Mouse (Mus musculus) layer of hippocampus, postnatal 25 days (tissue): ENCODE results near the gene Klri2. TPM values are rescaled to one million over a fixed set of nuclear protein-coding genes. Genes with fewer than 3 reads are reported as not detected.
"Not testable (repeated sequence)": the region's sequence is repeated elsewhere in the genome, so short reads cannot be mapped to it uniquely, and the experiment has no call there.

Experiments used
- DNase-seq, 2 experiments: peaks; one replicate each; pipeline ENCODE4 v3.0.0; 2022; ENCODE audit warnings: mixed read lengths in 2 of 2, low spot score in 1 of 2; ENCODE audit errors: extremely low spot score in 1 of 2
- microRNA-seq, 2 experiments: library from miRNA; unstranded; fragments of <30 nt; microRNA quantifications; one replicate each; pipeline ENCODE4 v1.2.0; 2021
- total RNA-seq, 2 experiments: library from RNA; stranded (reverse); gene quantifications; 2 replicates each; pipeline ENCODE4 v1.2.3; 2021

Gene Klri2
- not detected for total RNA-seq

DNA sequence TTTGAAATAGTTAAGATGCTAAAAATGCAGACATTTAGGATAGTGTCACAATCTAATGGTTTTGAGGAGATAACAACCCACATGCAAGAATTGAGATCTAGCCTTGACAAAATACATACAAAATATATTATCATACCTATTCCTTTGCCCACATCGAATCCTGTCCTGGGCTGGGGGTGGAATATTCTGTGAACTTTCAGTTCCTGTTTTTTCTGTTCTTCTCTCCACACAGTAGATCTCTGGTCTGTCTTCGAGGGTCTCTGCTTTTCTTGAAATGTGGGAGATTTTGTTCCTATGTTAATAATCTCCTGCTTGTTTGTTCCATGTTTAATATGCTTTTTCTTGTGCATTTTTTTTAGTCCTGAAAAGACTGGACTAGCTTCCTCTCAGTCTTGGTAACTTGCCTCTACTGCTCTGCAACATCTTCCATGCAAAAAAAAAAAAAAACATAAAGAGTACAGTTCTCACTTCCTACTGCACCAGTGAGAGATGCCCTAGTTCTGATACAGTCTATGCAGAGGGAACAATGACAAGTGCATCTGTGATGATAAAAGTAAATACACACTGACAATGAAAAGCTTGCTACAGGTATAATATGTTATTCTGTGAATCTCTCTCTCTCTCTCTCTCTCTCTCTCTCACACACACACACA is at the start of gene Klri2:
Gene Klri2, minus strand, starts transcription at position 416 of the 653 bp plus-strand sequence.
- DNase-seq, result no peak

DNA sequence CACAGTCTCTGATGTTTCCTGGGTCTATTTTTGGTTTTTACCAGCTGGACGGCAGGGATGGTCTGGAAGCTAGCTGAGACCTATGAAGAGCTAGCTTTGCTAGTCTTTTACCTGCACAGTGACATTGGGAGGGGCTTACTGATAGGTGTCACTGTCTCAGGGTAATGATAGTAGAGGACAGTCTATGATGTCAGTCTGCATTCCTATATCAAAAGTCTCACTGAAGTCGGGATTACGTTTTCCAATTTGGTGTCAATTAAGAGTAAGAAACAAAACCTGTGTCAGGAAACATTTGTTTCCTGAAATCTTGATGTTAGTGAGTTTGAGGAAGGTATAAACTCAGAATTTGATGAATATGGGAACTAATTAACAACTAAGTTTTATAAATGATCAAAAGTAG is 43.9 kb upstream of the Klri2 start, which contains the start of gene Gm156:
Gene Gm156, minus strand, starts transcription at position 101 of the 400 bp plus-strand sequence.
- DNase-seq, result not testable (repeated sequence)

DNA sequence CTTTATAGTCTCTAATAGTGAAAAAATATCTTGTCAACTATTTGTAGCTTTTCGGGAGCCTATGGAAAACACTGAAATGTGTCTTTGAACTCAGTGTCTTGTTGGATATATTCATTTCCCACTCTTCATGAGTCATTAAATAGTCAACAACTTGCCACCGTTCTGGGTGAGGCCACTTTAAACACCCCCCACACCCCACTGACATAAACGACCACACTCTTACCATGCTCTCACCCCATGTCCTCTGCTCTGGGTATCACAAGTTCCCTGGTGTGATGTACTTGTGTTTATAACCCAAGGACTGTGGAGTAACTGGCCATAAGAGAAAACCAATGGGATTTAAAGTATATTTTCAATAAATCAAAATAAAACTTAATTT is 7.4 kb upstream of the Klri2 start:
- DNase-seq, result no peak

DNA sequence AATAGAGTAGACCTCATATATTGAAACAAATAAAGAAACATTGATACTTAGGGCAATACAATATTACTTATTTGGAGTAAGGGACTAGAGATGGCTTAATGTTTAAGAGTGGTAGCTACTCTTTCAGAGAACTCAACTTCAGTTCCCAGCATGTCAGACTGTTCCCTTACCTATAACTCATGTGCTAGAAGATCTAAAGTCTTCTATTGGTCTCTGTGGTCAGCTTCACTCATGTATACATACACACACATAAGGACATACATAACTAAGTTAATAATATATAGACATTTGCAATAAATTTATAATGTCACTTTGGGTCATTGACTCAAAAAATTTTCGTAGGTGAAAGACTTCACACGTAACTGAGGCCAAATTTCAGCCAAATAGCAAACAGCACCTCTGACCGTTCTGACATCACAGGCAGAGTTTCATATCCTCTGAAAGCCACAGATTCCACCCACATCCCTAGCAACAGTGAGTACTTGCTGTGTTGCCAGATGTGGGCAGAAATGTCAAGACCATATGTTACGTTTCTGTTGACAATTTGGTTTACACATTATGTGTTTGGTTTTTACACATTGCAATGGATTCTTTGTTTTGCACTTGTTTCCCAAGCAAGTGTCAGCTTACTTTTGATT is 6.9 kb upstream of the Klri2 start:
- no peak for DNase-seq

DNA sequence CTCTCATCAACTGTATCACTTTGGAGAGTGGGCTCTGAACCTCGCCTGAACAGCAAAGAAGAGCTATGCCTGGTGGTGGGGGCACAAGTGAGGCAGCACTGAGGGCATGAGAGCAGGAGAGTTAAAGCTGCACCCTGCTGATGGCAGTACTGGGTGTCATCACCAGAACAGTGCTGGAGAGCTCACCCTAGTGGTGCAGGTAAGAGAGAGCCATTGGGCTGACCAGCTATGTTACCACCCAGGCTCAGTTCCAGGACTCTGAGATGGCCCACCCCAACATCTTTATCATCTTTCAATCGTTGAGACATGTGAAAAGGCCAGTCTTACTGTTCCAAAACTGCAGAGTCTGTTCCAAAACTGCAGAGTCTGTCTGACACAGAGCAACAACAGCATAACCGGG is 5.9 kb upstream of the Klri2 start:
- no peak for DNase-seq

DNA sequence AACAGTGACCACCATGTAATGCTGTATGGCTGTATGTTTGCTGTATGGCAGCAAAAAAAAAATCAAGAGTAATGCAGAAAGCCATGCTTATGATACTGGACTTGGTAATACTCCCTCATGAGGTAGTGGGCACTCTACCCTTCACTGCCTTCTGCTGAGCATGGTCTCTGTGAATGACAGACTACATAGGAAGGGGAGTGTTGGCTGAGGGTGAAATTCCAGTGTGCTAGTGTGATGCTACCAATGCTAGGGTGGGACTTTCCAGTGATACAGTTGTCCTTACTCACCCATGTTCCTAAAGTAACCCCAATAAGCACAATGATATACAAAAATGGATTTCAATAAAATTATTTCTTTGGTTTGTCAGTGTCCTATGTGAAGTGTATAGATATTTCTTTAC is 3.9 kb downstream of the Klri2 start:
- DNase-seq, result no peak

DNA sequence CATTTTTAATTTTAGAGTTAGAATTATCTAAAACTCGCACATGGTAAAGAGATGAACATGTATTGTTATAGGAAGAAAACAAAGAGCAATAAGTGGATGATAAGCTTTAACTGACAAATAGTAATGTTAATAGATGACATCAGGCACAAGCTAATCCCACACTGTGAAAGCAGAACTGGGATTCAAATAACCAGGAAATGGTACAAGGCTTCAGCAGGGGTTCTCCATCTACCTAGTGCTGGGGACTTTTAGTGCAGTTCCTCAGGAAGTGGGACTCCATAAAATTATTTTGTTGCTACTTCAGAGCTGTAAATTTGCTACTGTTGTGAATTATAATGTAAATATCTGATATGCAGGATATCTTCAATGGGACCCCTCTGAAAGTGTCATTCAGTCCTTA is 13.0 kb downstream of the Klri2 start:
- DNase-seq, result no peak

DNA sequence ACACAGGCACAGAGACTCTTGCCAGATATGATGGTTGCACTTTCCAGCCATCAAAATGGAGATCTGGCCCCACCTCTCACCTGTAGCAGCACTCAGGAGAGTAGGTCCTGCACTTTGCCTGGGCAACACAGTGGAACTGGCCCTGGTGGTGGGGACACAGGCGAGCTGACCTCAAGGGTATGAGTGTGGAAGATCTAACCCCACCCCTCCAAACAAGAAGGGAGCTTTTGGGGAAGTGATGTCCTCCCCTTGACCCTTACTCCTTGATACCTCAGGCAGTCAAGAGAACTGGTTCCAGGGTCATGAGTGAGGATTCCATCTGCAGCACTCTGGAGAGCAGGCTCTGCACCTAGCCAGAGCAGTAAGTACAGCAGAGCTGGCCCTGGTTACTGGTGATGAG is 18.9 kb downstream of the Klri2 start:
- no peak for DNase-seq

DNA sequence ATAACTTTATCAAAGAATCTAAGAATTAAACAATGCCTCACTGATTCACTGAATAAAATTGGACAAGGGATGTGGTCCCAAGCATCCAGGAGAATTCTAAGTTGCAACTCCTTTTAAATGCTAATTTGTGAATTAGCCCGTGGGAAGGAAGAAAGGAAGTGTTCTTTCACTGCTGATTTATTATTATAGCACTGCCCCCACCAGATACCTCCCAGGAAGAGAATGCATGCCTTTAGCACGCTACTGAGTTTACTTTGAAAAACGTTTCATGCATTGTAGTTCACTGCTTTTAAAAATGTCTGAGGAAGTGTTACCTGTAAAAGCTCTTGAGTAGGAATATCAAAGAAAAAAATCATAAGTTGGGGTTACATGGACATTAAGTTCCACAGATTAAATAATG is 19.8 kb downstream of the Klri2 start:
- DNase-seq, result no peak

DNA sequence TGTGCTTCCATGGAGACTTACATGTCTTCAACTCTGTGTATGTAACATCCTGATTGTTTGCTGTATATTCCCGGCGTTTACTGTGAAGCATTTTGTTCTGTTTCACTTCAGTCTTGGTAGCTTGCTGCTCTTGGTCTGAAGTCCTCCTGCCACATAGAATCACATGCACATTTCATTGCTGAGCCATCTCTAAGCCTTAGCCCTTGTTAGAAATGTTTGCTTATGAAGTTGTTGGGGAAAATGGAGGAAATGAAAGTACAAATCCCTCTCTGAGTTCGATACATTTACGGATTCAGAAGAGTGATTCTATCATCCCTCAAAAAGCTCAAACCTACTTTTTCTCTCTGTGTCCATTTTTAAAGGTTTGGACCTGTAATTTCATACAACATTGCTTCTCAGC is 23.3 kb downstream of the Klri2 start, which contains the start of gene Klri1:
Gene Klri1, minus strand, starts transcription at position 101 of the 400 bp plus-strand sequence.
- DNase-seq, result no peak

DNA sequence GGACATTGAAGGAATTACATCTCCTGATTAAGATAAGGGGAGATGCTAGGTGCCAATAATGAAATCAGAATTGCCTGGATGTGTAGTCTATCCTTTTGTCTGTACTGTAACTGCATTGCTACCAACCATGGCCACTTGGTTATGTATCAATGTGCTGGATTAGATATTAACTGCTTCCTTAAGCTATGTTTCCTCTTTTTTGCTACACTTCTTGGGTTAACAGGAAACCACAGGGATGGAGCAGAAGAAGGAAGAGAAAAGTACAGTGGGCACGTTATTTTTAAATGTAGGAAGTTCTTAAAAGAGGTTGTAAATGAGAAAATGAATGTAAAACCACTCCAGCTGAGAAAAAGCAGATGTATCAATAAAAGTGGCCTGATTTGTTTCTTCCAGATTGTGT is 26.7 kb downstream of the Klri2 start:
- no peak for DNase-seq

DNA sequence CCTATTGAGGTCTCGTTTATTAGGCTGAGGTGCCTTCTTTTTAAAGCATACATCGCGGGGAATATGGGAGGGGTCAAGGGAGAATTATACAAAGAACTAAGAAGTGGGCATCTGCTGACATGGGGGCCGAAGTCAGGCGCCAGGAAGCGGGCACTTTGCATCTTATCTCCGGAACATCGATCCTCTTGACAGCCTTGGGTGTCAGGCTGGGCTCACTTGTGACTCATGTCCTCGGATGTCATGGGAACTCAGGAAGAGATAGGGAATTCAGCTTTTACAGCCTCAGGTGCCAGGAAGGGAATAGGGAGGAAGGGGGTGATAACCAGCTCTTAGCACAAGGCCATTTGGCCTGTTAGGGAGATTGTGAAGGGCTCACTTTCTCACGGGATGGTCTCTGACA is 48.8 kb downstream of the Klri2 start:
- not testable (repeated sequence) for DNase-seq

DNA sequence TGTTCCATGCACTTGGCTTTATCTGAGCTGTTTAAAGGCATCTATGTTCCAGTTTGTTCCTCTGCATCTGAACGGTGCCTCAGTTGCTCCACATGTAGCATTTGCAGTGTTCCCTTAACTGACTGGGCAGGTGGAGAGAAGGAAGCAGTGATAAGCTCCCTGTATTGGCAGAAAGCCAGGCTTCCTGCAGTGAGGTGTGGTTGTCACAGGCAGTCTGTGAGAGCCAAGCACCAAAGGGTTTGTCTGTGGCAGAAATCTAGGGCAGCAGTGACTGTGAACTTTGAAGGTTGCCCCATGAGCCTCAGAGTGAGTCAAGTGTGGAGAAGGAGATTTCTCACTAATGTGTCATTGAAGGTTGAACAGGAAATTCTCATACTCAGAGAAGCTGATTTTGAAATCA is 59.9 kb downstream of the Klri2 start:
- DNase-seq, result no peak

Small RNA genes lying within 50 kb of the gene (microRNA-seq; reads per million reads assigned to microRNA genes)
- 0 reads per million in 2 experiments for gene Mir680-1

Other genes starting within 250 kb of the Klri2 start
- gene Olr1, start 233.3 kb downstream of the Klri2 start, total RNA-seq, result not detected
- not detected for gene Tmem52b, start 227.9 kb downstream of the Klri2 start, total RNA-seq
- gene Gabarapl1, start 207.3 kb downstream of the Klri2 start, total RNA-seq, result 100 to 1,000 TPM; 613 to 690 TPM
- not detected for gene Klre1, start 162.6 kb downstream of the Klri2 start, total RNA-seq
- not detected for gene Klrd1, start 148.7 kb downstream of the Klri2 start, total RNA-seq
- gene Klrk1, start 116.6 kb downstream of the Klri2 start, total RNA-seq, result not detected
- not detected for gene Klrc3, start 97.1 kb downstream of the Klri2 start, total RNA-seq
- not detected for gene Klrc2, start 79.8 kb downstream of the Klri2 start, total RNA-seq
- gene Klrc1, start 61.5 kb downstream of the Klri2 start, total RNA-seq, result not detected
- gene Klri1, start 23.4 kb downstream of the Klri2 start, total RNA-seq, result not detected
- not detected for gene Gm156, start 43.8 kb upstream of the Klri2 start, total RNA-seq
- not detected for gene Gm17631, start 122.2 kb upstream of the Klri2 start, total RNA-seq
- not detected for gene Klra17, start 136.2 kb upstream of the Klri2 start, total RNA-seq
- gene Klra5, start 177.2 kb upstream of the Klri2 start, total RNA-seq, result not detected